Mouse (Mus musculus): ENCODE results near the gene Scamp3. TPM values are rescaled to one million over a fixed set of nuclear protein-coding genes. Genes with fewer than 3 reads are reported as not detected.

Scamp3 gene
- polyA plus RNA-seq, 1 experiment from 2014 or later, result 128 TPM

DNA sequence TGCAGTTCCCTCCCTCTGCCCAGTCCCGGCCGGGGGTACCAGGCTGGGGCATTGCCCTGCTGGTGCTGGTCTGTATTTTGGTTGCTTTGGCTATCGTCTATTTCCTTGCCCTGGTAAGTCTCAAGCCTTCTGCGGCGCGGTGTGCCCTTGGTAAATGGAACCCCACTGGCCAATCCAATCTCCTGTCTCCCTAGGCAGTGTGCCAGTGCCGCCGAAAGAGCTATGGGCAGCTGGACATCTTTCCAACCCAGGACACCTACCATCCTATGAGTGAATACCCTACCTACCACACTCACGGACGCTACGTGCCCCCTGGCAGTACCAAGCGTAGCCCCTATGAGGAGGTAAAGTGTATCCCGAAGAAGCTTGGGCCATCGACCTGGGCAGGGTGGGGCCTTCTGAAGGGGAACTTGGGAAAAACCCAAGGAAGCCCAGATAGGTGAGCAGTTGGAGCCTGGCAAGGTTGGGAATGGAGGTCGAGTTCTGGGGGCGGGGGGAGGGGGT lies 54.6 kb downstream of the Scamp3 start:
- Histone ChIP-seq H3K4me2 (replicated peaks) (no peak overlapping the region), H3K9me3 (ENCODE audit: control insufficient read depth, low read length) (no peaks in the 10 kb centered on the region), H3K9ac (no peak overlapping the region), H3K4me3 (replicated peaks; ENCODE audit: low read length) (no peak overlapping the region), H3K27ac (no peak overlapping the region), H3K27me3 (ENCODE audit: control insufficient read depth, insufficient read depth, low read length) (no peaks in the 10 kb centered on the region), H3K4me1 (replicated peaks; ENCODE audit: control insufficient read depth, insufficient read depth, low read length) (peaks cover 10% of the 10 kb centered on the region), H3K36me3 (replicated peaks; ENCODE audit: control insufficient read depth, insufficient read depth) (peaks cover 40% of the 10 kb centered on the region)
- no peak for DNase-seq (ENCODE audit: low spot score)
- ATAC-seq (ENCODE audit: low FRiP score), result no peak
- 70% methylated on average over 16 of the region's 16 CpGs for WGBS

MicroRNA genes within 50 kb of the gene (microRNA counts, 519-probe panel; counts per million panel counts)
- microRNA mmu-miR-92b, result 4,891 counts per million, percentile 51 among the panel's probes with 10 or more counts

Small RNA genes lying within 50 kb of the gene (microRNA-seq; reads per million reads assigned to microRNA genes)
- gene Mir92b, result 2,494 reads per million, percentile 85 among the genes with 10 or more reads in this experiment

Other genes starting within 250 kb of the Scamp3 start
- gene Ash1l, start 226.9 kb upstream of the Scamp3 start, polyA plus RNA-seq (2014; fragmentation: Nextera tagmentation; extraction: Ambion mirVana), result 20.0 and 21.4 TPM in 2 replicates
- 120 and 125 TPM in 2 replicates for gene Dap3, start 226.3 kb upstream of the Scamp3 start, polyA plus RNA-seq (2014; fragmentation: Nextera tagmentation; extraction: Ambion mirVana)
- 95.7 and 117 TPM in 2 replicates for gene Rusc1, start 84.2 kb upstream of the Scamp3 start, polyA plus RNA-seq (2014; fragmentation: Nextera tagmentation; extraction: Ambion mirVana)
- gene Gm43738, start 76.4 kb upstream of the Scamp3 start, polyA plus RNA-seq (2014; fragmentation: Nextera tagmentation; extraction: Ambion mirVana), result not detected in 2 replicates
- 416 and 468 TPM in 2 replicates for gene Fdps, start 75.5 kb upstream of the Scamp3 start, polyA plus RNA-seq (2014; fragmentation: Nextera tagmentation; extraction: Ambion mirVana)
- 0.11 TPM in 1 of 2 replicates, not detected in the other for gene Pklr, start 41.3 kb upstream of the Scamp3 start, polyA plus RNA-seq (2014; fragmentation: Nextera tagmentation; extraction: Ambion mirVana)
- gene Hcn3, start 17.3 kb upstream of the Scamp3 start, polyA plus RNA-seq (2014; fragmentation: Nextera tagmentation; extraction: Ambion mirVana), result 29.9 and 36.8 TPM in 2 replicates
- 19.0 and 19.2 TPM in 2 replicates for gene Clk2, start 12.7 kb upstream of the Scamp3 start, polyA plus RNA-seq (2014; fragmentation: Nextera tagmentation; extraction: Ambion mirVana)
- 32.9 and 33.3 TPM in 2 replicates for gene Fam189b, start 5.7 kb downstream of the Scamp3 start, polyA plus RNA-seq (2014; fragmentation: Nextera tagmentation; extraction: Ambion mirVana)
- gene Gba, start 25.5 kb downstream of the Scamp3 start, polyA plus RNA-seq (2014; fragmentation: Nextera tagmentation; extraction: Ambion mirVana), result 45.7 and 48.8 TPM in 2 replicates
- gene Thbs3, start 37.7 kb downstream of the Scamp3 start, polyA plus RNA-seq (2014; fragmentation: Nextera tagmentation; extraction: Ambion mirVana), result 29.0 and 31.0 TPM in 2 replicates
- 144 and 148 TPM in 2 replicates for gene Mtx1, start 49.6 kb downstream of the Scamp3 start, polyA plus RNA-seq (2014; fragmentation: Nextera tagmentation; extraction: Ambion mirVana)
- gene Muc1, start 51.6 kb downstream of the Scamp3 start, polyA plus RNA-seq (2014; fragmentation: Nextera tagmentation; extraction: Ambion mirVana), result 0.47 and 0.52 TPM in 2 replicates
- gene Krtcap2, start 68.5 kb downstream of the Scamp3 start, polyA plus RNA-seq (2014; fragmentation: Nextera tagmentation; extraction: Ambion mirVana), result 209 and 224 TPM in 2 replicates
- gene Trim46, start 68.8 kb downstream of the Scamp3 start, polyA plus RNA-seq (2014; fragmentation: Nextera tagmentation; extraction: Ambion mirVana), result 65.8 and 66.5 TPM in 2 replicates
- 80.7 and 94.4 TPM in 2 replicates for gene Dpm3, start 81.9 kb downstream of the Scamp3 start, polyA plus RNA-seq (2014; fragmentation: Nextera tagmentation; extraction: Ambion mirVana)
- gene Slc50a1, start 93.1 kb downstream of the Scamp3 start, polyA plus RNA-seq (2014; fragmentation: Nextera tagmentation; extraction: Ambion mirVana), result 36.0 and 38.8 TPM in 2 replicates
- 9.4 and 10.8 TPM in 2 replicates for gene Efna1, start 103.7 kb downstream of the Scamp3 start, polyA plus RNA-seq (2014; fragmentation: Nextera tagmentation; extraction: Ambion mirVana)
- gene Efna3, start 145.5 kb downstream of the Scamp3 start, polyA plus RNA-seq (2014; fragmentation: Nextera tagmentation; extraction: Ambion mirVana), result 62.5 and 70.3 TPM in 2 replicates
- gene Efna4, start 160.6 kb downstream of the Scamp3 start, polyA plus RNA-seq (2014; fragmentation: Nextera tagmentation; extraction: Ambion mirVana), result 4.4 and 4.9 TPM in 2 replicates
- gene Adam15, start 172.5 kb downstream of the Scamp3 start, polyA plus RNA-seq (2014; fragmentation: Nextera tagmentation; extraction: Ambion mirVana), result 40.8 and 44.0 TPM in 2 replicates
- gene Dcst2, start 184.5 kb downstream of the Scamp3 start, polyA plus RNA-seq (2014; fragmentation: Nextera tagmentation; extraction: Ambion mirVana), result 0.12 and 0.21 TPM in 2 replicates
- 0.43 and 1.1 TPM in 2 replicates for gene Dcst1, start 187.8 kb downstream of the Scamp3 start, polyA plus RNA-seq (2014; fragmentation: Nextera tagmentation; extraction: Ambion mirVana)
- gene Zbtb7b, start 217.3 kb downstream of the Scamp3 start, polyA plus RNA-seq (2014; fragmentation: Nextera tagmentation; extraction: Ambion mirVana), result 0.46 and 1.1 TPM in 2 replicates
- not detected in 2 replicates for gene Lenep, start 225.3 kb downstream of the Scamp3 start, polyA plus RNA-seq (2014; fragmentation: Nextera tagmentation; extraction: Ambion mirVana)
- 30.8 and 33.4 TPM in 2 replicates for gene Flad1, start 234.4 kb downstream of the Scamp3 start, polyA plus RNA-seq (2014; fragmentation: Nextera tagmentation; extraction: Ambion mirVana)
- 94.0 and 99.4 TPM in 2 replicates for gene Cks1b, start 240.9 kb downstream of the Scamp3 start, polyA plus RNA-seq (2014; fragmentation: Nextera tagmentation; extraction: Ambion mirVana)
- 12.1 and 13.9 TPM in 2 replicates for gene Shc1, start 241.0 kb downstream of the Scamp3 start, polyA plus RNA-seq (2014; fragmentation: Nextera tagmentation; extraction: Ambion mirVana)